Mouse (Mus musculus) liver, postnatal 0 days (tissue): ENCODE results near the gene Fam92b.

Experiments
- CTCF ChIP-seq: sonication (generic); IDR thresholded peaks from 2 replicates; pipeline ENCODE4 v1.5.1; 2016; ENCODE audit warnings: antibody characterized with exemption, low read depth
- EP300 ChIP-seq: IDR thresholded peaks from 2 replicates; pipeline ENCODE4 v1.6.1; 2016; ENCODE audit warnings: antibody characterized with exemption, low read depth, mild to moderate bottlenecking

- TF ChIP-seq CTCF (no peak), EP300 (no peak)
Measured at GRCm38 (mm10) chr8:120190810-120191413, 13.6 kb upstream of the Fam92b start.
